Mouse (Mus musculus): ENCODE data around the gene Krt12. TPM values are rescaled to one million over a fixed set of nuclear protein-coding genes. Genes with fewer than 3 reads are reported as not detected.
A peak's percentile ranks its signal among the peaks of the same experiment; 100 is the strongest.

The Krt12 gene
- polyA plus RNA-seq (2014; fragmentation: Nextera tagmentation; extraction: Ambion mirVana) = not detected in 2 replicates

DNA sequence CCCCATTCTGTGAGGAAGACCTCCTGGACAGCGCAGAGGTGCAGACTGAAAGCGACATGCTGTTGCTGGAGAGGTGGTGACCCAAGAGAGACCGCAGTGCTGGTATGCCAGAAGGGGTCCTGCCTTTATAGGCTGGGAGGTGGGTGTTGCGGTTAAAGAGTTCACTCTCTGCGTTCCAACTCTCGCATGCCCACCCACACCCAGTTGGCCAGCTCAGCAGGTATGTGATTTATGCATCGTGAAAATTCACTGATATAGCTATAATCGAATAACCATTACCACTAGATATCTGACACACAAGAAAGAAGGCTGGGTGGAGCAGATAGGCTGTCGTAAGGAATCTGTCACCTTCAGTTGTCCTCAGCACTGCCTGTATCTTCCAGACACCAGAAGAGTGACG is at the start of gene Krt12:
Krt12 (minus strand) TSS at position 101 of the 400 bp plus-strand sequence.
- H3K4me1 ChIP-seq (ENCODE audit: control insufficient read depth, insufficient read depth, low read length) = no peaks in the 10 kb centered on the region
- no peaks in the 10 kb centered on the region for H3K36me3 ChIP-seq (ENCODE audit: control insufficient read depth, insufficient read depth, low read length)
- ATAC-seq (ENCODE audit: insufficient number of reproducible peaks, low FRiP score, low TSS enrichment, low read depth) (no peak), DNase-seq (ENCODE audit: low spot score) (no peak)
- H3K4me3 ChIP-seq (ENCODE audit: low read depth, low read length) = no peak within 1 kb of the TSS
- 83% methylated on average over 10 of the region's 10 CpGs for WGBS
- H3K27ac ChIP-seq (replicated peaks; ENCODE audit: low read depth, low read length) = no peak within 1 kb of the TSS
- H3K27me3 ChIP-seq (ENCODE audit: control insufficient read depth, insufficient read depth, low read length) = no peaks in the 10 kb centered on the region
- no peak within 1 kb of the TSS for H3K9ac ChIP-seq (ENCODE audit: low read length)
- H3K4me2 ChIP-seq (ENCODE audit: low read depth, severe bottlenecking) = no peak within 1 kb of the TSS
- no peaks in the 10 kb centered on the region for H3K9me3 ChIP-seq (ENCODE audit: control insufficient read depth, low read length)

DNA sequence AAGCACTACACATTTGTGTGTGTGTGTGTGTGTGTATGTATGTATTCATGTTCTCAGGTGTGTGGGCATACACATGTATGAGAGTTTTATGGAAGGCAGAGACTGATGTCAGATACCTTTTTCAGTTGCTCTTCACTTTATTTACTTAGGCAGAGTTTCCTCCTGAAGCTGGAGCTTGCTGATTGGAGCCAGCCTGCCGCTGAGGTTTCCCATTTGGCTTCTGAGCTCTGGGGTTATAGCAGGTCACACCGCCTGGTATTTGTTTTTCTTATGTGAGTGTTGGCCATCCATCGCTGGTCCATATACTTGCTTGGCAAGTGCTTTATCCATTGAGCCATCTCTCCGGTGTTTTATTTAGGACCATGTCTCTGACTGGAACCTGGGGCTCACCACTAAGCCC is 47.2 kb upstream of the Krt12 start:
- Histone ChIP-seq H3K27me3 (ENCODE audit: control insufficient read depth, insufficient read depth, low read length) (no peaks in the 10 kb centered on the region), H3K27ac (replicated peaks; ENCODE audit: low read depth, low read length) (no peak overlapping the region), H3K9me3 (ENCODE audit: control insufficient read depth, low read length) (no peaks in the 10 kb centered on the region), H3K4me2 (ENCODE audit: low read depth, severe bottlenecking) (no peak overlapping the region), H3K4me1 (ENCODE audit: control insufficient read depth, insufficient read depth, low read length) (no peaks in the 10 kb centered on the region), H3K9ac (ENCODE audit: low read length) (no peak overlapping the region), H3K36me3 (ENCODE audit: control insufficient read depth, insufficient read depth, low read length) (no peaks in the 10 kb centered on the region), H3K4me3 (ENCODE audit: low read depth, low read length) (no peak overlapping the region)
- 76% methylated on average over 4 of the region's 4 CpGs for WGBS
- DNase-seq (ENCODE audit: low spot score) (no peak), ATAC-seq (ENCODE audit: insufficient number of reproducible peaks, low FRiP score, low TSS enrichment, low read depth) (no peak)

DNA sequence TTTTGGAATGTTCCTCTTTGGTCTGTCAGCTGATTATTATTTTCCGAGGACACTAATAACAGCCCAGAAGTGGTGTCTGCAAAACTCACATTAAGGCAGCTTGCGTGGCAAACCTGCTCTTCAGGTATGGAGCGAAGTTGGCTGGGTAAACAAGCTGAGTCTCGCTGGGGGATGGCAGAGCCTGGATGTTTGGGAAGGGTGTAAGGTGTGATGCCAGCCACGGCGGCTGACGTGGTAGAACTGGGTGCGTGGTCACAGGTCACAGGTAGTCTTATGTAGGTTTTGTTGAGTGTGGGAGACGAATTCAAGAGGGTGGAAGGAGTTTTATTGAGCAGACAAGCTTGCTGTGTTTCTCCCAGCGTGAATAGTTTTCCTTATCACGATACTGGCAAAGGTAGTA is 46.5 kb upstream of the Krt12 start:
- no peak for ATAC-seq (ENCODE audit: insufficient number of reproducible peaks, low FRiP score, low TSS enrichment, low read depth)
- no peak for DNase-seq (ENCODE audit: low spot score)
- Histone ChIP-seq H3K4me3 (ENCODE audit: low read depth, low read length) (no peak overlapping the region), H3K27me3 (ENCODE audit: control insufficient read depth, insufficient read depth, low read length) (no peaks in the 10 kb centered on the region), H3K9me3 (ENCODE audit: control insufficient read depth, low read length) (no peaks in the 10 kb centered on the region), H3K4me2 (ENCODE audit: low read depth, severe bottlenecking) (no peak overlapping the region), H3K36me3 (ENCODE audit: control insufficient read depth, insufficient read depth, low read length) (no peaks in the 10 kb centered on the region), H3K27ac (replicated peaks; ENCODE audit: low read depth, low read length) (no peak overlapping the region), H3K9ac (ENCODE audit: low read length) (no peak overlapping the region), H3K4me1 (ENCODE audit: control insufficient read depth, insufficient read depth, low read length) (no peaks in the 10 kb centered on the region)
- 80% methylated on average over 11 of the region's 11 CpGs for WGBS

GRCm38 (mm10) chr11:99466316-99466715 is 44.3 kb upstream of the Krt12 start:
- H3K4me1 ChIP-seq (ENCODE audit: control insufficient read depth, insufficient read depth, low read length) = no peaks in the 10 kb centered on the region
- WGBS = 30% methylated on average over 7 of the region's 7 CpGs
- H3K9me3 ChIP-seq (ENCODE audit: control insufficient read depth, low read length) = no peaks in the 10 kb centered on the region
- no peak overlapping the region for H3K4me3 ChIP-seq (ENCODE audit: low read depth, low read length)
- H3K4me2 ChIP-seq (ENCODE audit: low read depth, severe bottlenecking) = no peak overlapping the region
- ATAC-seq (ENCODE audit: insufficient number of reproducible peaks, low FRiP score, low TSS enrichment, low read depth) = no peak
- no peak overlapping the region for H3K9ac ChIP-seq (ENCODE audit: low read length)
- DNase-seq (ENCODE audit: low spot score) = no peak
- H3K27ac ChIP-seq (replicated peaks; ENCODE audit: low read depth, low read length) = no peak overlapping the region
- H3K36me3 ChIP-seq (ENCODE audit: control insufficient read depth, insufficient read depth, low read length) = no peaks in the 10 kb centered on the region
- no peaks in the 10 kb centered on the region for H3K27me3 ChIP-seq (ENCODE audit: control insufficient read depth, insufficient read depth, low read length)

GRCm38 (mm10) chr11:99464836-99465235 is 42.8 kb upstream of the Krt12 start:
- H3K9ac ChIP-seq (ENCODE audit: low read length) = no peak overlapping the region
- H3K4me3 ChIP-seq (ENCODE audit: low read depth, low read length) = no peak overlapping the region
- H3K36me3 ChIP-seq (ENCODE audit: control insufficient read depth, insufficient read depth, low read length) = no peaks in the 10 kb centered on the region
- no peaks in the 10 kb centered on the region for H3K27me3 ChIP-seq (ENCODE audit: control insufficient read depth, insufficient read depth, low read length)
- H3K9me3 ChIP-seq (ENCODE audit: control insufficient read depth, low read length) = no peaks in the 10 kb centered on the region
- H3K4me2 ChIP-seq (ENCODE audit: low read depth, severe bottlenecking) = no peak overlapping the region
- 4% methylated on average over 5 of the region's 5 CpGs for WGBS
- DNase-seq (ENCODE audit: low spot score) = peak; percentile 93
- H3K27ac ChIP-seq (replicated peaks; ENCODE audit: low read depth, low read length) = no peak overlapping the region
- H3K4me1 ChIP-seq (ENCODE audit: control insufficient read depth, insufficient read depth, low read length) = no peaks in the 10 kb centered on the region
- no peak for ATAC-seq (ENCODE audit: insufficient number of reproducible peaks, low FRiP score, low TSS enrichment, low read depth)

DNA sequence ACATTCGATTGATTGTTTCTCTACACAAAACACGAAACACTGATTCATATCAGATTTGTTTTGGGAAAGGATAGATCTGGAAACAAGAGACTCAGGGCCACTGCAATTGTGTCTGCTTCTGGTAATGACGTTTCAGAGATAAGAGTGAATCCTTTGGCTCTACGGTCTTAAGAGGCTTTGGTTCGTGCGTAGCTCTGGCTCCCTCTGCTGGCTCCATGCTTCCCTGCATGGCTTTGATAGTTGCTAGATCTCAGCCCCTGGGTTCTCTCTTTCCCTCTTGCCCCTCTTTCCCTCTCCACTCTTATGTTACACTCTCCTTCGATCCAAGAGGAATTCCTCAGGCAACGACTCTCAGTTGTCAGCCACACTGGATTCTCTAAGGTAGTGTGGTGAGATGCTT is 41.1 kb upstream of the Krt12 start:
- no peak overlapping the region for H3K4me3 ChIP-seq (ENCODE audit: low read depth, low read length)
- H3K9me3 ChIP-seq (ENCODE audit: control insufficient read depth, low read length) = no peaks in the 10 kb centered on the region
- no peaks in the 10 kb centered on the region for H3K36me3 ChIP-seq (ENCODE audit: control insufficient read depth, insufficient read depth, low read length)
- 10% methylated on average over 8 of the region's 8 CpGs for WGBS
- ATAC-seq (ENCODE audit: insufficient number of reproducible peaks, low FRiP score, low TSS enrichment, low read depth) = no peak
- H3K27me3 ChIP-seq (ENCODE audit: control insufficient read depth, insufficient read depth, low read length) = no peaks in the 10 kb centered on the region
- DNase-seq (ENCODE audit: low spot score) = peak; percentile 80
- no peak overlapping the region for H3K9ac ChIP-seq (ENCODE audit: low read length)
- no peaks in the 10 kb centered on the region for H3K4me1 ChIP-seq (ENCODE audit: control insufficient read depth, insufficient read depth, low read length)
- no peak overlapping the region for H3K27ac ChIP-seq (replicated peaks; ENCODE audit: low read depth, low read length)
- no peak overlapping the region for H3K4me2 ChIP-seq (ENCODE audit: low read depth, severe bottlenecking)

DNA sequence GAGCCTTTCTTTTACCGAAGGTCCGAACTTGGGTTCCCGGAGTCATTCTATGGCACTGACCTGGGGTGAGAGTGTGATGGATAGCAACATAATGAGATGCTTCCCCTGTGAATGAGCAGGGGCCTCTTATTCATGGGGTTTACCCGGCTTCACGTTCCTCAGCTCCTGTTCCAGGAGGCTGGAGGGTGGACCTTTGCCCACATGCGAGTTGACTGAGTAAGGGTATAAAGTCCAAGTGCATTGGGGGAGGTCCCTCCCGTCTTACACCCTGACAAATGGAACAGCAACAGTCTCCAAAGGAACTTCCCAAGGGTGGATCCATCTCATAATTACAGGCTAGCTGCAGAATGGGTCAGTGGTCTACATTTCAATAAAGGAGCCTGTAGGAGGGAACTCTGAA is 39.7 kb upstream of the Krt12 start:
- DNase-seq (ENCODE audit: low spot score) (no peak), ATAC-seq (ENCODE audit: insufficient number of reproducible peaks, low FRiP score, low TSS enrichment, low read depth) (no peak)
- Histone ChIP-seq H3K4me2 (ENCODE audit: low read depth, severe bottlenecking) (no peak overlapping the region), H3K4me1 (ENCODE audit: control insufficient read depth, insufficient read depth, low read length) (no peaks in the 10 kb centered on the region), H3K36me3 (ENCODE audit: control insufficient read depth, insufficient read depth, low read length) (no peaks in the 10 kb centered on the region), H3K9me3 (ENCODE audit: control insufficient read depth, low read length) (no peaks in the 10 kb centered on the region), H3K27me3 (ENCODE audit: control insufficient read depth, insufficient read depth, low read length) (no peaks in the 10 kb centered on the region), H3K4me3 (ENCODE audit: low read depth, low read length) (no peak overlapping the region), H3K27ac (replicated peaks; ENCODE audit: low read depth, low read length) (no peak overlapping the region), H3K9ac (ENCODE audit: low read length) (no peak overlapping the region)
- 69% methylated on average over 7 of the region's 7 CpGs for WGBS

GRCm38 (mm10) chr11:99458887-99459286 is 36.8 kb upstream of the Krt12 start:
- ATAC-seq (ENCODE audit: insufficient number of reproducible peaks, low FRiP score, low TSS enrichment, low read depth) (no peak), DNase-seq (ENCODE audit: low spot score) (no peak)
- no peak overlapping the region for H3K9ac ChIP-seq (ENCODE audit: low read length)
- 69% methylated on average over 7 of the region's 7 CpGs for WGBS
- H3K9me3 ChIP-seq (ENCODE audit: control insufficient read depth, low read length) = no peaks in the 10 kb centered on the region
- no peak overlapping the region for H3K27ac ChIP-seq (replicated peaks; ENCODE audit: low read depth, low read length)
- H3K4me3 ChIP-seq (ENCODE audit: low read depth, low read length) = no peak overlapping the region
- H3K27me3 ChIP-seq (ENCODE audit: control insufficient read depth, insufficient read depth, low read length) = no peaks in the 10 kb centered on the region
- H3K4me1 ChIP-seq (ENCODE audit: control insufficient read depth, insufficient read depth, low read length) = no peaks in the 10 kb centered on the region
- H3K36me3 ChIP-seq (ENCODE audit: control insufficient read depth, insufficient read depth, low read length) = no peaks in the 10 kb centered on the region
- H3K4me2 ChIP-seq (ENCODE audit: low read depth, severe bottlenecking) = no peak overlapping the region

GRCm38 (mm10) chr11:99454759-99455158 is 32.7 kb upstream of the Krt12 start:
- Histone ChIP-seq H3K9ac (ENCODE audit: low read length) (no peak overlapping the region), H3K36me3 (ENCODE audit: control insufficient read depth, insufficient read depth, low read length) (no peaks in the 10 kb centered on the region), H3K9me3 (ENCODE audit: control insufficient read depth, low read length) (no peaks in the 10 kb centered on the region), H3K4me2 (ENCODE audit: low read depth, severe bottlenecking) (no peak overlapping the region), H3K27me3 (ENCODE audit: control insufficient read depth, insufficient read depth, low read length) (no peaks in the 10 kb centered on the region), H3K4me3 (ENCODE audit: low read depth, low read length) (no peak overlapping the region), H3K27ac (replicated peaks; ENCODE audit: low read depth, low read length) (no peak overlapping the region), H3K4me1 (ENCODE audit: control insufficient read depth, insufficient read depth, low read length) (no peaks in the 10 kb centered on the region)
- no peak for ATAC-seq (ENCODE audit: insufficient number of reproducible peaks, low FRiP score, low TSS enrichment, low read depth)
- 84% methylated on average over 10 of the region's 10 CpGs for WGBS
- no peak for DNase-seq (ENCODE audit: low spot score)

Measured in limb, embryonic 11.5 days (tissue).